Mouse (Mus musculus): ENCODE data around the gene Tmem184b. TPM values are rescaled to one million over a fixed set of nuclear protein-coding genes. Genes with fewer than 3 reads are reported as not detected.
A peak's percentile ranks its signal among the peaks of the same experiment; 100 is the strongest.

The Tmem184b gene
- total and polyA plus RNA-seq, 3 experiments = 38.7 to 83.1 (median 42.9) TPM

GRCm38 (mm10) chr15:79328058-79328938, 75.1 kb downstream of the Tmem184b start, which contains the start of gene Pla2g6:
Gene Pla2g6 (minus strand): TSS chr15:79328390.
- Histone ChIP-seq H3K27me3 (ENCODE audit: control insufficient read depth, insufficient read depth, low read length) (no peaks in the 10 kb centered on the region), H3K79me2 (replicated peaks; ENCODE audit: control insufficient read depth, insufficient read depth, low read length) (no peaks in the 10 kb centered on the region), H3K4me3 (peak within 1 kb of the TSS; percentile 45), H3K9ac (ENCODE audit: low read depth, low read length) (peak within 1 kb of the TSS; percentile 64), H3K27ac (peak within 1 kb of the TSS; percentile 95), H3K4me1 (ENCODE audit: control insufficient read depth, insufficient read depth, low read length) (peaks cover 15% of the 10 kb centered on the region), H3K36me3 (ENCODE audit: control insufficient read depth, insufficient read depth, low read length) (no peaks in the 10 kb centered on the region)
- 5% methylated on average over 46 of the region's 46 CpGs for WGBS
- peak; percentile 97 to 99 for DNase-seq
- peak; percentile 83 for TF ChIP-seq POLR2A (IDR thresholded peaks at IDR 0.05; ENCODE audit: insufficient read depth, low read depth, low read length)
- TF ChIP-seq EP300 (IDR thresholded peaks at IDR 0.05; ENCODE audit: insufficient read depth, low read depth, low read length) = peak; percentile 80; the same call in 1 of the 2 replicates
- TF ChIP-seq CTCF (IDR thresholded peaks at IDR 0.05) = no peak
- intact Hi-C loops (cut with DNase I) = loop anchor here (2.0 to 5.0 kb wide), 4 partner anchors 19 to 86 kb away; partner anchors contain the start of gene Maff

GRCm38 (mm10) chr15:79326971-79327961, 76.1 kb downstream of the Tmem184b start:
- peak in 1 of 2 experiments; percentile 44 for DNase-seq

GRCm38 (mm10) chr15:79326264-79326663, 77.1 kb downstream of the Tmem184b start:
- Histone ChIP-seq H3K4me3 (no peak overlapping the region), H3K27ac (no peak overlapping the region), H3K9ac (ENCODE audit: low read depth, low read length) (no peak overlapping the region), H3K27me3 (ENCODE audit: control insufficient read depth, insufficient read depth, low read length) (no peaks in the 10 kb centered on the region), H3K79me2 (replicated peaks; ENCODE audit: control insufficient read depth, insufficient read depth, low read length) (no peaks in the 10 kb centered on the region), H3K36me3 (ENCODE audit: control insufficient read depth, insufficient read depth, low read length) (no peaks in the 10 kb centered on the region), H3K4me1 (ENCODE audit: control insufficient read depth, insufficient read depth, low read length) (peaks cover 21% of the 10 kb centered on the region)
- no peak for DNase-seq
- intact Hi-C loops (cut with DNase I) = loop anchor here (5.0 kb wide), 3 partner anchors 41 to 84 kb away; no protein-coding TSS in a partner anchor
- no peak for TF ChIP-seq EP300 (IDR thresholded peaks at IDR 0.05; ENCODE audit: insufficient read depth, low read depth, low read length)
- TF ChIP-seq POLR2A (IDR thresholded peaks at IDR 0.05; ENCODE audit: insufficient read depth, low read depth, low read length) = no peak
- 42% methylated on average over 4 of the region's 4 CpGs for WGBS

More at GRCm38 (mm10) chr15:79326971-79327961, 76.1 kb downstream of the Tmem184b start:
- peak overlapping the region; percentile 95 for H3K27ac ChIP-seq
- H3K36me3 ChIP-seq (ENCODE audit: control insufficient read depth, insufficient read depth, low read length) = no peaks in the 10 kb centered on the region
- peaks cover 20% of the 10 kb centered on the region for H3K4me1 ChIP-seq (ENCODE audit: control insufficient read depth, insufficient read depth, low read length)
- WGBS = 24% methylated on average over 20 of the region's 20 CpGs
- no peaks in the 10 kb centered on the region for H3K27me3 ChIP-seq (ENCODE audit: control insufficient read depth, insufficient read depth, low read length)
- peak overlapping the region; percentile 45 for H3K4me3 ChIP-seq
- peak overlapping the region; percentile 64 for H3K9ac ChIP-seq (ENCODE audit: low read depth, low read length)
- intact Hi-C loops (cut with DNase I) = loop anchor here (5.0 kb wide), 3 partner anchors 40 to 85 kb away; no protein-coding TSS in a partner anchor
- TF ChIP-seq POLR2A (IDR thresholded peaks at IDR 0.05; ENCODE audit: insufficient read depth, low read depth, low read length) (no peak), EP300 (IDR thresholded peaks at IDR 0.05; ENCODE audit: insufficient read depth, low read depth, low read length) (no peak), CTCF (IDR thresholded peaks at IDR 0.05) (no peak)
- no peaks in the 10 kb centered on the region for H3K79me2 ChIP-seq (replicated peaks; ENCODE audit: control insufficient read depth, insufficient read depth, low read length)

- no peak for TF ChIP-seq EP300 (IDR thresholded peaks at IDR 0.05; ENCODE audit: insufficient read depth, low read depth, low read length)
- 73% methylated on average over 3 of the region's 3 CpGs for WGBS
Observed at GRCm38 (mm10) chr15:79325742-79326141, 77.6 kb downstream of the Tmem184b start.

GRCm38 (mm10) chr15:79324373-79324772, 79.0 kb downstream of the Tmem184b start:
- intact Hi-C loops (cut with DNase I) = loop anchor here (5.0 kb wide), 3 partner anchors 33 to 53 kb away; no protein-coding TSS in a partner anchor
- H3K79me2 ChIP-seq (replicated peaks; ENCODE audit: control insufficient read depth, insufficient read depth, low read length) = no peaks in the 10 kb centered on the region
- TF ChIP-seq POLR2A (IDR thresholded peaks at IDR 0.05; ENCODE audit: insufficient read depth, low read depth, low read length) (no peak), EP300 (IDR thresholded peaks at IDR 0.05; ENCODE audit: insufficient read depth, low read depth, low read length) (no peak), CTCF (IDR thresholded peaks at IDR 0.05) (no peak)
- no peak for DNase-seq
- no peak overlapping the region for H3K9ac ChIP-seq (ENCODE audit: low read depth, low read length)
- 87% methylated on average over 3 of the region's 3 CpGs for WGBS
- no peaks in the 10 kb centered on the region for H3K36me3 ChIP-seq (ENCODE audit: control insufficient read depth, insufficient read depth, low read length)
- H3K27ac ChIP-seq = peak overlapping the region; percentile 79
- no peak overlapping the region for H3K4me3 ChIP-seq
- no peaks in the 10 kb centered on the region for H3K27me3 ChIP-seq (ENCODE audit: control insufficient read depth, insufficient read depth, low read length)
- H3K4me1 ChIP-seq (ENCODE audit: control insufficient read depth, insufficient read depth, low read length) = peaks cover 21% of the 10 kb centered on the region

More at GRCm38 (mm10) chr15:79325742-79326141, 77.6 kb downstream of the Tmem184b start:
- peaks cover 21% of the 10 kb centered on the region for H3K4me1 ChIP-seq (ENCODE audit: control insufficient read depth, insufficient read depth, low read length)
- no peaks in the 10 kb centered on the region for H3K36me3 ChIP-seq (ENCODE audit: control insufficient read depth, insufficient read depth, low read length)
- no peak overlapping the region for H3K4me3 ChIP-seq
- DNase-seq = no peak
- H3K79me2 ChIP-seq (replicated peaks; ENCODE audit: control insufficient read depth, insufficient read depth, low read length) = no peaks in the 10 kb centered on the region
- no peaks in the 10 kb centered on the region for H3K27me3 ChIP-seq (ENCODE audit: control insufficient read depth, insufficient read depth, low read length)
- no peak overlapping the region for H3K9ac ChIP-seq (ENCODE audit: low read depth, low read length)
- intact Hi-C loops (cut with DNase I) = loop anchor here (5.0 kb wide), 3 partner anchors 42 to 83 kb away; no protein-coding TSS in a partner anchor
- H3K27ac ChIP-seq = no peak overlapping the region

Data from heart, adult 2 months (tissue).